Mouse (Mus musculus): ENCODE data around the gene Gm26897. TPM values are rescaled to one million over a fixed set of nuclear protein-coding genes. Genes with fewer than 3 reads are reported as not detected.

The Gm26897 gene
- not detected for polyA plus RNA-seq (2021)

GRCm38 (mm10) chr5:111733851-111734250, at the start of gene Gm26897:
Gm26897 (plus strand) TSS chr5:111733924.
- ATAC-seq (no peak), DNase-seq (ENCODE audit: low read depth, low spot score) (no peak)
- ChIA-PET CTCF (interaction anchor here (0.7 to 1.9 kb wide), 3 partner anchors 11 to 27 kb away, joined by 3 to 4 read pairs (median 3); no protein-coding TSS in a partner anchor), POLR2A (no interaction called here)
- in situ Hi-C loops (cut with MboI; ENCODE audit: low pct_unique_long_range_greater_than_20kb): no loop called here
- TF ChIP-seq CTCF (IDR thresholded peaks at IDR 0.05): no peak
- H3K27me3 ChIP-seq: no peaks in the 10 kb centered on the region

DNA sequence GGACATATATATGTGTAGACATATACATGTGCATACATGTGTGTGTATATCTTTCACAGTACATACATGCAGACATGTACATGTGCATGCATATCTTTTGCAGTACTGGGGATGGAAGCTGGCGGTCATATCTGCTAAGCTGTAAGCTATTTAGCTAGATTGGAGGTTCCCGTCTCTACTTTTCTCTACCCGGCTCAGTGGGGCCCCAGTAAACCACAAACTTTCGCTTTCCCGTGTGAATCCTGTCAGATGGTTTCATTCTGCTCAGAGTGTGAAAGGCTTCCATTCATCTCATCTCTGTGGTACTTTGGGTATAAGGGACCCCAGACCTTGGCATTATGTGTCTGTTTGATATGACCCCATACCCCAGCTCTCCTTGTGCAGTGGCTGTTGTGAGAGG, 46.4 kb upstream of the Gm26897 start:
- peaks cover 32% of the 10 kb centered on the region for H3K27me3 ChIP-seq
- DNase-seq (ENCODE audit: low read depth, low spot score) (no peak), ATAC-seq (no peak)
- in situ Hi-C loops (cut with MboI; ENCODE audit: low pct_unique_long_range_greater_than_20kb): loop anchor here (25.0 kb wide), 1 partner anchor 475 kb away; no protein-coding TSS in a partner anchor
- CTCF ChIA-PET: no interaction called here
- TF ChIP-seq CTCF (IDR thresholded peaks at IDR 0.05): no peak
- POLR2A ChIA-PET: no interaction called here

GRCm38 (mm10) chr5:111688584-111688983, 45.1 kb upstream of the Gm26897 start:
- ATAC-seq (no peak), DNase-seq (ENCODE audit: low read depth, low spot score) (no peak)
- H3K27me3 ChIP-seq: peaks cover 29% of the 10 kb centered on the region
- CTCF ChIA-PET: no interaction called here
- POLR2A ChIA-PET: no interaction called here
- no peak for TF ChIP-seq CTCF (IDR thresholded peaks at IDR 0.05)
- in situ Hi-C loops (cut with MboI; ENCODE audit: low pct_unique_long_range_greater_than_20kb): loop anchor here (25.0 kb wide), 1 partner anchor 474 kb away; no protein-coding TSS in a partner anchor

DNA sequence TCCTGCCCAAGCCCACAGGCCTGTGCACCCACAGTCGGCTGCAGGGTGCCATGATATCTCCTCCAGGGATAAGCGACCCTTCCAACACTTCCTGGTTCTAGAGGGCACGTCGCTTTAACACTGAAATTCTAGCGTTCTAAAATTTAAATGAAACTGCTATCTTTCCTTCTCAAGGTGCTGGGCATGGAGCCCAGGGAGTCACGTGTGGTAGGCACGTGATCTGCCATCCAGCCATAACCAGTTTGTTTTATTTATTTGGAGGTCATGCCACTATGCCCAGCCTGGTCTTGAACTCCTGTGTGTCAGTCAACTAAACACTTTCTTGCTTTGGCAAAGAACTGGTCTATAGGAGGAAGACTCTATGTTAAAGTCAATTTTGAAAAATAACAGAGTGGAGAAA, 35.7 kb upstream of the Gm26897 start:
- no peak for DNase-seq (ENCODE audit: low read depth, low spot score)
- ChIA-PET CTCF (interaction anchor here (1.3 kb wide), 1 partner anchor 12 kb away, joined by 3 read pairs; no protein-coding TSS in a partner anchor), POLR2A (no interaction called here)
- in situ Hi-C loops (cut with MboI; ENCODE audit: low pct_unique_long_range_greater_than_20kb): loop anchor here (25.0 kb wide), 1 partner anchor 464 kb away; no protein-coding TSS in a partner anchor
- TF ChIP-seq CTCF (IDR thresholded peaks at IDR 0.05): no peak
- H3K27me3 ChIP-seq: peaks cover 11% of the 10 kb centered on the region
- no peak for ATAC-seq

DNA sequence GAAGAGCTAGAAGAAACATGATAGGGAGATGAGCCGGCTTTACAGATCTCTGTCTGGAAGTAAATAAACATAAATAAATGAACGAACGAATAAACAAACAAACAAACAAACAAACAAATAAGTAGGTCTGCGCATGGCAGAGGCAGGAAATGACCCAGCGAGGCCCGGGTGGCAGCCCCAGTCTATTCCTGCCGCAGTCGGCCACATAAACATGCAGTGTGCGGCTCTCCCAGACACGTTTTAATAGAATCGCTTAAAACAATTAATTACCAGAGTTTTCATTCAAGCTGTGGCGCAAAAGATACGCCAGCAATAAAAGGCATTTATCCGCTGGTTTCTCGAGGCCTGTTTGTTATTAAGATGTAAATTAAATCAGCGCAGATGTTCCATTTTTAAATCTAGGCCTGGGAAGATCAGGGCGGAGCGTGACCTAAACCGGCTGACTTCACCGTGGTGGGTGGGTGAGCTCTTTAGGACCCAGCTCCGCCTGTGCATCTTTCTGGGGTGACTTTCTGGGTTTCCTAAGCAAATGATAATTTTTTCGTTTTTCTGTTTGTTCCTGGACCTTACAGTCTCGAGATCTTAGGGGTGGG, 33.9 kb upstream of the Gm26897 start:
- in situ Hi-C loops (cut with MboI; ENCODE audit: low pct_unique_long_range_greater_than_20kb): loop anchor here (25.0 kb wide), 1 partner anchor 462 kb away; no protein-coding TSS in a partner anchor
- ChIA-PET CTCF (no interaction called here), POLR2A (no interaction called here)
- ATAC-seq (no peak), DNase-seq (ENCODE audit: low read depth, low spot score) (no peak)
- no peak for TF ChIP-seq CTCF (IDR thresholded peaks at IDR 0.05)
- peaks cover 13% of the 10 kb centered on the region for H3K27me3 ChIP-seq

DNA sequence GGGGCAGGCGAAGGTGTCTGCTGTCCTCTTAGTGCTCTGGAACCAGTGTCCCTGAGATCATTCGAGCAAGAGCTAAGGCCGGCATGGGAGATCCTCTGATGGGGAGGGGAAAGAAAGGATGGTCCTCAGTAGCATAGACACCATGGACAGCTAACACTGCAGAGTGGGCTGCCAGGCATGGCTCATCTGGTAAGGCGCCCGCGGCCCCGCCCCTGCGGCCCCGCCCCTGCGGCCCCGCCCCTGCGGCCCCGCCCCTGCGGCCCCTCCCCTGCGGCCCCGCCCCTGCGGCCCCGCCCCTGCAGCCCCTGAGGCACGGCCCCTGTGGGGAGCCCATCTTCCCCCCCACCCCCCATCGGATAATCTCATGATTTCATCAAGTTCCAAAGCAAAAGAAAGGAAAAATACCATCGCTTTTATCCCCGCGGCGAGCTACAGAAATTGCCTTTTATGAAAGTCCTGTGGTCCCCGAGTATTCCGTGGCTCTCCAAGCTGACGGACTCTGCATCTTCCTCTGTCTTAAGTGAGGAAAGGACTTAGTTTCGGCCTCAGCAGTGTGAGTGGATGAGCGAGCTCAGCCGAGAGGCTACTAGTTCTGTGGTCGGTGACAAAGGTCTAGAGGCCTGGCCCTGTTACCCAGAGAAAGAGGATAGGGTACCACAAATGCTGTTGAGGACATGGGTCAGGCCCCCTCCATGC, 31.9 kb upstream of the Gm26897 start:
- no peak for TF ChIP-seq CTCF (IDR thresholded peaks at IDR 0.05)
- POLR2A ChIA-PET: no interaction called here
- DNase-seq (ENCODE audit: low read depth, low spot score) (no peak), ATAC-seq (no peak)
- CTCF ChIA-PET: no interaction called here
- H3K27me3 ChIP-seq: peaks cover 22% of the 10 kb centered on the region
- in situ Hi-C loops (cut with MboI; ENCODE audit: low pct_unique_long_range_greater_than_20kb): no loop called here

DNA sequence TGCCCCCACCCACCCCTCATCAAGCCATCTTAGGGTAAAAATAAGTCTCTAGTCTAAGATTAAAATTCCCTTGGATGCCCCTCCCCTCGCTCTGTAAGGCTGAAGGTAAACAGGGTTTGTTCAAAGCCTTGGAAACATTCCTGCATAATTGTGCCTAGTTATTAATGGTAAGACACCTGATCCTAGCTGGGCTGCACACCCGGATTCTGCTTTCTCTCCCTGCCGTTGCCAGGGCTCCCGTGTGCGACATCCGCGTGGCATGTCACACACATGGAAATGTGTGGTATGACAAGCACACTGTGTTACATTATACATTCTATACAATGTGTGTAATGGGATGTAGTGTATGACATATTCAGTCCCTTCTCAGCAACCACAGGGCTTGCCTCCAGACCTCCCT, 30.1 kb upstream of the Gm26897 start:
- ATAC-seq (no peak), DNase-seq (ENCODE audit: low read depth, low spot score) (no peak)
- in situ Hi-C loops (cut with MboI; ENCODE audit: low pct_unique_long_range_greater_than_20kb): no loop called here
- no peak for TF ChIP-seq CTCF (IDR thresholded peaks at IDR 0.05)
- H3K27me3 ChIP-seq: peaks cover 19% of the 10 kb centered on the region
- CTCF ChIA-PET: no interaction called here
- POLR2A ChIA-PET: no interaction called here

- peaks cover 24% of the 10 kb centered on the region for H3K27me3 ChIP-seq
- DNase-seq (ENCODE audit: low read depth, low spot score): no peak
- in situ Hi-C loops (cut with MboI; ENCODE audit: low pct_unique_long_range_greater_than_20kb): no loop called here
- TF ChIP-seq CTCF (IDR thresholded peaks at IDR 0.05): no peak
- ChIA-PET POLR2A (no interaction called here), CTCF (no interaction called here)
- no peak for ATAC-seq
These were observed 29.4 kb upstream of the Gm26897 start for GRCm38 (mm10) chr5:111704326-111704725.

DNA sequence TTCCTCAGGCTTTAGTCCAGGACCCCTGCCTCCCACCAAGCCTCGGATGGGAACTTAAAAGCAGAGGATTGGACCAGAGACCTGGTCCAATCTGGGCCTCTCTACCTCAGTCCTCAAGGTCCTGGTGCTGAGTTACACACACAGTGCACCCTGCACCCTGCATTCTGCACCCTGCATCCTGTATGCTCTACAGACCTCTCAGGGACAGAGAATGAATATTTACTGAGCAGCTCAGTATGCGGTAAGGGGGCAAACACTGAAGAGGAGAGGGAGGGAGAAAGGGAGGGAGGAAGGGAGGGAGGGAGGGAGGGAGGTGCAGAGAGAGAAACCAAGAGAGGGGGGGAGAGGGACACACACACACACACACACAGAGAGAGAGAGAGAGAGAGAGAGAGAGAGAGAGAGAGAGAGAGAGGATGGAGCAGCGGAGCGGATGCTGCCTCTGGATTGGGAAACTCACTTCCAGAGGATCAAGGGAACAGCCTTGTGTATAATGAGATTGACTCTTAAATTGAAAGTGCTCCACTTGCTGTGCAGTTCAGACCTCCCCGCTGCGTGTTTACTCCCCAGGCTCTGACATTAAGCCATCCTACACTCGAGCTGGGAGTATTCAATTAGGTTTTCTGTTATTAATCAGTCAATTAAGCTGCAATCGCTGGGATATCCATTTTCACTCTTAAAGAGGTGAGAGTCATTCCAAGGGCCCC, 24.4 kb upstream of the Gm26897 start:
- no peak for DNase-seq (ENCODE audit: low read depth, low spot score)
- in situ Hi-C loops (cut with MboI; ENCODE audit: low pct_unique_long_range_greater_than_20kb): no loop called here
- no peak for ATAC-seq
- TF ChIP-seq CTCF (IDR thresholded peaks at IDR 0.05): no peak
- POLR2A ChIA-PET: no interaction called here
- CTCF ChIA-PET: no interaction called here
- H3K27me3 ChIP-seq: peaks cover 18% of the 10 kb centered on the region

GRCm38 (mm10) chr5:111719018-111719417, 14.7 kb upstream of the Gm26897 start:
- POLR2A ChIA-PET: no interaction called here
- CTCF ChIA-PET: no interaction called here
- in situ Hi-C loops (cut with MboI; ENCODE audit: low pct_unique_long_range_greater_than_20kb): no loop called here
- DNase-seq (ENCODE audit: low read depth, low spot score): no peak
- ATAC-seq: no peak
- TF ChIP-seq CTCF (IDR thresholded peaks at IDR 0.05): no peak
- H3K27me3 ChIP-seq: peaks cover 12% of the 10 kb centered on the region

DNA sequence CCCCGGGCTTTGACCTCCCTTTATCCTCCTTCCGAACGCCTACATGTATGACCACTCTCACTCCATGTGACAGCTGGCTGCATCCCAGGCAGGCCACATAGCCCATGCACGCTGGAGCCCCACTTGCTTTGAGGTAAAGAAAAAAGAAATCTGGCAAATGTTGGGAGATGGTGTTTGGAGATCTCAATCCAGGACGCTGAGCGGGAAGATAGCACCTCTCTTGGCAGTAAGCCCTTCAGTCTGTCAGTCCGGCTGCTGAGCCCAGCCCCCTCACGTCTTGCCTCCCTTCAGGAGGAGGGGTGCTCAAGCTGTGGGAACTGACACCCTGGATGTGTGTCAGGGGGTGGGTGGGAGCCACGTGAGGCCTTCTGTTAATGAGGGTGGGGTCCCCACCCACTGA, 13.0 kb upstream of the Gm26897 start:
- in situ Hi-C loops (cut with MboI; ENCODE audit: low pct_unique_long_range_greater_than_20kb): no loop called here
- ATAC-seq (no peak), DNase-seq (ENCODE audit: low read depth, low spot score) (no peak)
- ChIA-PET POLR2A (interaction anchor here (0.7 to 1.0 kb wide), 2 partner anchors 79 to 346 kb away, joined by 3 to 5 read pairs; no protein-coding TSS in a partner anchor), CTCF (no interaction called here)
- peaks cover 12% of the 10 kb centered on the region for H3K27me3 ChIP-seq
- TF ChIP-seq CTCF (IDR thresholded peaks at IDR 0.05): no peak

Data from Patski (cell line).